Mouse (Mus musculus) neutrophil, adult 5-6 weeks (primary cell): ENCODE measurements around the gene Gm21852. TPM values are rescaled to one million over a fixed set of nuclear protein-coding genes. Genes with fewer than 3 reads are reported as not detected.
"Not testable (repeated sequence)": the region's sequence is repeated elsewhere in the genome, so short reads cannot be mapped to it uniquely, and the experiment has no call there.

ENCODE experiments used
- ATAC-seq: fragments of 151-379, 151-347 bp; 2 replicates; pipeline ENCODE4 v1.8.0; 2017; ENCODE audit warnings: mild to moderate bottlenecking, moderate TSS enrichment; ENCODE audit not compliant: insufficient number of reproducible peaks, poor library complexity, low FRiP score, severe bottlenecking; ENCODE audit errors: extremely low read depth
- total RNA-seq: library from RNA; stranded (forward); fragments of 200-1000 nt; gene quantifications from 2 replicates; pipeline ENCODE4 v1.2.3, GENCODE M21; 2017

Gene Gm21852
- not detected in 2 replicates for total RNA-seq

DNA sequence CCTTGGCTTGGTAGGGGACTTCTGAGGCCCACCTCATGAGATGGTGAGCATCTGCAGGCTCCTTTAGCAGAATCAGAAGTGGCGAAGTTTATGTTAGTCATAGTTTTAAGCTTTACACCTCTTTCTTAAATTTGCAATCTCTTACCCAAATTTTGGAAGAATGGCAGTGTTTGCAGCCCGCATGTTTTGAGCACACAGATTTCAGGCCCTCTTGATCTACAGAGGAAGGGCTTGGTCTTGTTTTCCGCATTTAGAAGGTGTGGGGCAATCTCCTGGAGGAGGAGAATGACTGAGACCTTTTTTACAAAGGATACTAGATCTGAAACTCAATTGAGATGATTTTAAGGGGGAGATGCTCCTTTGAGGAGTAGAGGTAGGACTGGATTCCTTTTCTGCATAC is at the start of gene Gm21852:
TSS of gene Gm21852 (minus strand) at position 101 of the 400 bp plus-strand sequence.
- ATAC-seq: not testable (repeated sequence)

Other genes starting within 250 kb of the Gm21852 start
- not detected in 2 replicates for gene Gm21797, start 123.8 kb upstream of the Gm21852 start, total RNA-seq
- not detected in 2 replicates for gene Gm20795, start 152.9 kb upstream of the Gm21852 start, total RNA-seq